23 mouse cellular contexts compared by ENCODE assay signal in genomic region chr19:61269141-61269540, GRCm38 (mm10). TPM values are rescaled to one million over a fixed set of nuclear protein-coding genes. Genes with fewer than 3 reads are reported as not detected.
DNase-seq lines count a peak whose midpoint lies in the region; ATAC-seq and TF ChIP-seq lines count a peak whose summit lies in the region.
"Not testable (repeated sequence)": the region's sequence is repeated elsewhere in the genome, so short reads cannot be mapped to it uniquely, and the experiment has no call there.
"Had no signal": no experiment of that assay in that cellular context is flagged by ENCODE, and none has a peak within 500 bp of the region (broad histone marks: within the 10 kb centered on the region; RNA-seq: fewer than 3 reads in every experiment).

No protein-coding gene starts in this region.

- not testable (repeated sequence) for H3K9me3 ChIP-seq in ES-Bruce4 (replicated peaks; ENCODE audit: control insufficient read depth, insufficient read depth, low read length, poor library complexity, severe bottlenecking); MEL (replicated peaks; ENCODE audit: insufficient read depth, low read length); heart, embryonic 12.5 days (replicated peaks); hindbrain, embryonic 16.5 days (ENCODE audit: control insufficient read depth, low read length); neural tube, embryonic 15.5 days (replicated peaks)

- H3K4me1 ChIP-seq in ES-Bruce4 (ENCODE audit: control insufficient read depth, insufficient read depth, low read length); MEL (ENCODE audit: control insufficient read depth in 1 of 2, insufficient read depth in 2 of 2, low read length in 2 of 2); heart, embryonic 12.5 days (replicated peaks); hindbrain, embryonic 16.5 days (ENCODE audit: control insufficient read depth, insufficient read depth, low read depth, low read length); neural tube, embryonic 15.5 days: not testable (repeated sequence)

- not testable (repeated sequence) for H3K36me3 ChIP-seq in ES-Bruce4 (ENCODE audit: control insufficient read depth, insufficient read depth, low read length, poor library complexity, severe bottlenecking); MEL (ENCODE audit: control insufficient read depth in 1 of 2, insufficient read depth in 2 of 2, low read length in 2 of 2); heart, embryonic 12.5 days; hindbrain, embryonic 16.5 days (ENCODE audit: control insufficient read depth, insufficient read depth, low read length); neural tube, embryonic 15.5 days

- H3K4me3 ChIP-seq in ES-Bruce4 (ENCODE audit: low read depth, low read length), result 0 out of 2 replicates have a peak overlapping the region, but pooled peaks have one; percentile 8
- H3K4me3 ChIP-seq in MEL (ENCODE audit: control insufficient read depth in 1 of 2, insufficient read depth in 1 of 2, low read depth in 2 of 2, low read length in 2 of 2), result peak overlapping the region in 1 of 2 experiments; percentile 22; a peak in 1 of 4 replicates
- H3K4me3 ChIP-seq in heart, embryonic 12.5 days; hindbrain, embryonic 16.5 days (ENCODE audit: low read length); neural tube, embryonic 15.5 days (replicated peaks): not testable (repeated sequence)

- not testable (repeated sequence) for H3K79me2 ChIP-seq in MEL (ENCODE audit: control insufficient read depth, insufficient read depth, low read length, poor library complexity)

- TF ChIP-seq CTCF in ES-Bruce4 (IDR thresholded peaks at IDR 0.05; ENCODE audit: low read depth, low read length); MEL (IDR thresholded peaks at IDR 0.05 in 2 of 3, conservative IDR thresholded peaks at IDR 0.05 in 1 of 3; ENCODE audit: control insufficient read depth in 1 of 3, insufficient read depth in 1 of 3, low read depth in 2 of 3, low read length in 3 of 3, poor library complexity in 1 of 3, severe bottlenecking in 1 of 3): not testable (repeated sequence)

- TF ChIP-seq RAD21 in MEL (IDR thresholded peaks at IDR 0.05; ENCODE audit: low read depth, low read length), result not testable (repeated sequence)

- not testable (repeated sequence) for H3K27me3 ChIP-seq in ES-Bruce4 (ENCODE audit: control insufficient read depth, insufficient read depth, low read length, poor library complexity, severe bottlenecking); MEL (ENCODE audit: control insufficient read depth in 1 of 2, insufficient read depth in 2 of 2, low read length in 2 of 2); heart, embryonic 12.5 days (replicated peaks); hindbrain, embryonic 16.5 days (replicated peaks; ENCODE audit: control insufficient read depth, insufficient read depth, low read length); neural tube, embryonic 15.5 days (replicated peaks)

- not testable (repeated sequence) for TF ChIP-seq POLR2A in ES-Bruce4 (IDR thresholded peaks at IDR 0.05; ENCODE audit: insufficient read depth, low read length); MEL (IDR thresholded peaks at IDR 0.05; ENCODE audit: control insufficient read depth in 1 of 2, insufficient read depth in 1 of 2, low read depth in 1 of 2, low read length in 2 of 2, poor library complexity in 1 of 2)

- H3K9ac ChIP-seq in ES-Bruce4 (ENCODE audit: low read depth, poor library complexity, severe bottlenecking); heart, embryonic 12.5 days; hindbrain, embryonic 16.5 days (ENCODE audit: low read depth, low read length); neural tube, embryonic 15.5 days (replicated peaks): not testable (repeated sequence)
- 0 out of 2 replicates have a peak overlapping the region, but pooled peaks have one; percentile 26 for H3K9ac ChIP-seq in MEL (ENCODE audit: control insufficient read depth, low read depth, low read length, poor library complexity, severe bottlenecking)

- 24% methylated on average over 11 of the region's 11 CpGs for WGBS in heart, embryonic 12.5 days
- 37% methylated on average over 11 of the region's 11 CpGs for WGBS in hindbrain, embryonic 16.5 days
- 35% methylated on average over 11 of the region's 11 CpGs for WGBS in neural tube, embryonic 15.5 days

- not testable (repeated sequence) for H3K27ac ChIP-seq in ES-Bruce4 (ENCODE audit: insufficient read depth, low read length); MEL (ENCODE audit: control insufficient read depth, low read depth, low read length); heart, embryonic 12.5 days (ENCODE audit: poor library complexity, severe bottlenecking); hindbrain, embryonic 16.5 days (ENCODE audit: low read depth, low read length); neural tube, embryonic 15.5 days (replicated peaks)

- peak; percentile 46; the same call in 1 of the 2 replicates for TF ChIP-seq EP300 in ES-Bruce4 (IDR thresholded peaks at IDR 0.05; ENCODE audit: insufficient read depth, low read depth, low read length)
- TF ChIP-seq EP300 in MEL (IDR thresholded peaks at IDR 0.05; ENCODE audit: low read depth in 1 of 2, low read length in 2 of 2), result not testable (repeated sequence)

- not testable (repeated sequence) for DNase-seq in MEL (ENCODE audit: low read depth, low spot score)
- DNase-seq in ZHBTc4 (ENCODE audit: low read depth, low spot score), result peak; percentile 38

- not testable (repeated sequence) for ATAC-seq in heart, embryonic 12.5 days (ENCODE audit: insufficient number of reproducible peaks, low FRiP score); hindbrain, embryonic 16.5 days; neural tube, embryonic 15.5 days (ENCODE audit: low FRiP score)

- peak overlapping the region; percentile 33; the same call in 1 of the 2 replicates for H3K4me2 ChIP-seq in heart, embryonic 12.5 days
- H3K4me2 ChIP-seq in hindbrain, embryonic 16.5 days (ENCODE audit: low read length), result peak overlapping the region; percentile 19; the same call in 1 of the 2 replicates
- peak overlapping the region; percentile 38 for H3K4me2 ChIP-seq in neural tube, embryonic 15.5 days

TF ChIP-seq in MEL, 35 proteins besides CTCF, POLR2A, EP300 and RAD21:
- TF ChIP-seq USF1 (IDR thresholded peaks at IDR 0.05; ENCODE audit: low read depth, low read length), result peak; percentile 64

RNA-seq across cellular contexts. Expression of gene Gm21060, which starts 27.7 kb away (rescaled TPM):
- polyA plus RNA-seq in ES-Bruce4 (2011; ENCODE audit: insufficient read depth, insufficient read length, low read depth, missing spikeins) (7.1 and 12.1 TPM in 2 replicates), MEL (2012; ENCODE audit: insufficient read depth in 1 of 2, insufficient read length in 2 of 2, low read depth in 1 of 2, low replicate concordance in 2 of 2, missing spikeins in 1 of 2) (not detected)
- total RNA-seq in MEL (2012; rRNA removed), result not detected in 2 replicates
- not detected in 2 replicates for polyA plus RNA-seq in heart, embryonic 12.5 days (2016; fragmentation: Nextera tagmentation; extraction: Ambion mirVana)
- not detected in 2 replicates for polyA plus RNA-seq in hindbrain, embryonic 16.5 days (2015; fragmentation: Nextera tagmentation; extraction: Ambion mirVana)
- not detected in 2 replicates for polyA plus RNA-seq in neural tube, embryonic 15.5 days (2015; fragmentation: Nextera tagmentation; extraction: Ambion mirVana)
- total RNA-seq: adrenal gland, adult 2 months; adrenal gland, postnatal 10 days; adrenal gland, postnatal 25 days; adrenal gland, postnatal 4 days; common myeloid progenitor, adult 5-6 weeks; G1E had no signal
- polyA plus RNA-seq: adrenal gland, adult 2 months; brain, embryonic 14.5 days; C2C12; embryonic facial prominence, embryonic 11.5 days; embryonic facial prominence, embryonic 13.5 days; embryonic facial prominence, embryonic 15.5 days; erythroblast, embryonic 14.5 days; forebrain, embryonic 10.5 days; forebrain, embryonic 12.5 days; forebrain, embryonic 14.5 days; forebrain, embryonic 16.5 days; frontal cortex, adult 2 months; G1E had no signal

RNA-seq across cellular contexts. Expression of gene Csf2ra, which starts 40.9 kb away (rescaled TPM):
- 16.6 and 18.3 TPM in 2 replicates for polyA plus RNA-seq in ES-Bruce4 (2011; ENCODE audit: insufficient read depth, insufficient read length, low read depth, missing spikeins)
- not detected in 2 replicates for total RNA-seq in MEL (2012; rRNA removed)
- polyA plus RNA-seq in MEL (2012; ENCODE audit: insufficient read depth in 1 of 2, insufficient read length in 2 of 2, low read depth in 1 of 2, low replicate concordance in 2 of 2, missing spikeins in 1 of 2), result not detected
- polyA plus RNA-seq in heart, embryonic 12.5 days (2016; fragmentation: Nextera tagmentation; extraction: Ambion mirVana), result 35.7 and 39.5 TPM in 2 replicates
- polyA plus RNA-seq in hindbrain, embryonic 16.5 days (2015; fragmentation: Nextera tagmentation; extraction: Ambion mirVana), result 67.9 and 69.4 TPM in 2 replicates
- polyA plus RNA-seq in neural tube, embryonic 15.5 days (2015; fragmentation: Nextera tagmentation; extraction: Ambion mirVana), result 83.0 and 85.3 TPM in 2 replicates

Comparison
In these comparisons a context has a peak if more than half of its experiments do, and no peak if none do; other contexts are left out.
1. RNA of gene Csf2ra, which starts 40.9 kb away (polyA plus RNA-seq): 83.0 to 85.3 TPM in neural tube, embryonic 15.5 days, 67.9 to 69.4 TPM in hindbrain, embryonic 16.5 days, 35.7 to 39.5 TPM in heart, embryonic 12.5 days and 16.6 to 18.3 TPM in ES-Bruce4; not detected in MEL; every median in the first group is over 10 times any median in the second.
2. Peak in every context shown above with its lines, with median percentiles within 50 percentile points of each other: H3K4me2 ChIP-seq.